Mouse (Mus musculus) intestine, embryonic 16.5 days (tissue): Measurements from ENCODE around the gene Tgfbr1. TPM values are rescaled to one million over a fixed set of nuclear protein-coding genes. Genes with fewer than 3 reads are reported as not detected.

Source experiments
- ATAC-seq: fragments of 200-750 bp; cut with Nextera tagmentation; 2 replicates; pipeline ENCODE4 v1.8.0; 2017; ENCODE audit warnings: moderate TSS enrichment, moderate library complexity
- H3K27ac ChIP-seq: fragments of 300-500 bp; sonication (generic); 2 replicates; pipeline ENCODE4 v1.5.1; 2014; ENCODE audit warnings: mild to moderate bottlenecking, low read length
- H3K27me3 ChIP-seq: fragments of 300-500 bp; sonication (generic); replicated peaks from 2 replicates; pipeline ENCODE4 v1.6.1; 2014; ENCODE audit warnings: low read length, control low read depth, mixed read lengths; ENCODE audit not compliant: control insufficient read depth, insufficient read depth
- H3K36me3 ChIP-seq: fragments of 300-500 bp; sonication (generic); 2 replicates; pipeline ENCODE4 v1.6.1; 2014; ENCODE audit warnings: low read length, control low read depth; ENCODE audit not compliant: control insufficient read depth, insufficient read depth
- H3K4me1 ChIP-seq: fragments of 300-500 bp; sonication (generic); 2 replicates; pipeline ENCODE4 v1.6.1; 2014; ENCODE audit warnings: low read length, control low read depth, mixed read lengths; ENCODE audit not compliant: control insufficient read depth, insufficient read depth
- H3K4me2 ChIP-seq: fragments of 300-500 bp; sonication (generic); 2 replicates; pipeline ENCODE4 v1.6.1; 2014; ENCODE audit warnings: low read depth, low read length, control low read depth
- H3K4me3 ChIP-seq: fragments of 300-500 bp; sonication (generic); 2 replicates; pipeline ENCODE4 v1.5.1; 2014; ENCODE audit warnings: mild to moderate bottlenecking, low read length
- H3K9ac ChIP-seq: fragments of 300-500 bp; sonication (generic); 2 replicates; pipeline ENCODE4 v1.6.1; 2014; ENCODE audit warnings: low read depth, low read length
- H3K9me3 ChIP-seq: fragments of 300-500 bp; sonication (generic); 2 replicates; pipeline ENCODE4 v1.6.1; 2016; ENCODE audit warnings: low read length, control low read depth; ENCODE audit not compliant: control insufficient read depth
- WGBS: fragments of 180-500 bp; shearing (Covaris S2); extraction: QIAGEN DNeasy Blood & Tissue Kit; methylation state at CpG from one replicate; pipeline ENCODE4 v1.1.7; 2014; 5-methylcytosine and 5-hydroxymethylcytosine counted together
- polyA plus RNA-seq: library from polyadenylated mRNA; unstranded; fragments of >200 nt; fragmentation: Nextera tagmentation; extraction: Ambion mirVana; gene quantifications from 2 replicates; pipeline ENCODE4 v1.2.1, GENCODE M21; 2015

Tgfbr1 gene
- polyA plus RNA-seq, 1 experiment from 2014 or later: 17.5 TPM

DNA sequence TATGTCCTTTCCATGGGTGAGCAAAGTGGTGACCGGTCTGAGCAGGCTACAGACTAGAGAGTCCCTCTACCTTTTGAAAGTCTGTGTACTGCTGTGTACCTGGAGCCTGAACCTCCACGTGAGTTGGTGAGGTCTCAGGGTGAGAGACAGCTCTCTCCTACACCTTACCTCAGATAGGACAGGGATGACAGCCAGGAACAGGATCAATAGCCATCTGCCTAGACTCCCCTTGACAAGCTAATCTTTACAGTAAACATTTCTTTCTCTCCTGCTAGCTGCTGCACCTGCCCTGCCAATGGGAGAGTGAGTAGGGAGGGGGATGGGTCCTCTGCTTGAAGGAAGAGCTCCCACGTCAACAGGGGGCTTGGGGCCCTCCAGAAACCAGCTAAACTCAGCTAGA is 74.6 kb downstream of the Tgfbr1 start:
- ATAC-seq: no peak
- Histone ChIP-seq H3K4me1 (no peaks in the 10 kb centered on the region; the same call in 1 of the 2 replicates), H3K9ac (no peak overlapping the region), H3K27me3 (no peaks in the 10 kb centered on the region), H3K9me3 (no peaks in the 10 kb centered on the region), H3K27ac (no peak overlapping the region), H3K4me2 (no peak overlapping the region), H3K36me3 (no peaks in the 10 kb centered on the region), H3K4me3 (no peak overlapping the region)
- 56% methylated on average over 3 of the region's 3 CpGs for WGBS

DNA sequence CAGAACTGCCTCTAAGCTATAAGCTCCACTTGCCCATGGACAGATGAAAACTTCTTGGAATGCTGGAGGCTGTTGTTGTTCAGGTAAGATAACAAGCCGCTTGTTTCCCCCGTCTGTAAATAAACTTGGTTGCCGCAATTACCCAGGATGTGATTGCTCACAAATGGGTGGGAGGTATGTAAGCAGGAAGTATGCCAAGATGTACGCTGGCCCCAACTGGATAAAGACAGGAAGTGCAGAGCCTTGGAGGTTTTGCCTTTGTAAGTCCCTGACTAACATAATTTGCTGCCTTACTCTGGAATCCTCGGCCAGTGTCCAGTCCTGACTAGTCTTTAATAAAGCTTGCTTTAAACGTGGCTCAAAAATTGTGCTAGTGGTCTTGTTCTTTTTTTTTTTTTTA is 77.5 kb downstream of the Tgfbr1 start:
- Histone ChIP-seq H3K27ac (no peak overlapping the region), H3K4me1 (peaks cover 1% of the 10 kb centered on the region; the same call in 1 of the 2 replicates), H3K9me3 (no peaks in the 10 kb centered on the region), H3K27me3 (peaks cover 5% of the 10 kb centered on the region; the same call in 1 of the 2 replicates), H3K4me2 (no peak overlapping the region), H3K4me3 (no peak overlapping the region), H3K9ac (no peak overlapping the region), H3K36me3 (no peaks in the 10 kb centered on the region)
- 40% methylated on average over 6 of the region's 6 CpGs for WGBS
- ATAC-seq: no peak

DNA sequence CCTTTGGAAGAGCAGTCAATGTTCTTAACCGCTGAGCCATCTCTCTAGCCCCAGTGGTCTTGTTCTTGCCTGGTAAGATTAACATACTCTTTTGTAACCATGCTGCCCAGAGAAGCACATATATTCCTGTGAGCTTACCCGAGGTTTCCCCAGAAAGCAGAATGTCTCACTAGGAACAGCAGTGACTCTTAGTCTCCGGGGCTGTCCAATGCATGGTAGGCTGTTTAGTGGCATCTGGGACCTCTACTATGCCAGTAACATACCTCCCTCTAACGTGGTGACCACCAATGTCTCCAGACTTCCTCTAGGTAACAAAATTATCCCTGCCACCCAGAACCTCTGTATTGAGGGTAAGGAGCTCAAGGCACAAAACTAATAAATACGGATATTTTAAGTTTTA is 78.1 kb downstream of the Tgfbr1 start:
- peaks cover 6% of the 10 kb centered on the region for H3K4me1 ChIP-seq
- no peak overlapping the region for H3K4me2 ChIP-seq
- H3K9ac ChIP-seq: no peak overlapping the region
- peaks cover 5% of the 10 kb centered on the region; the same call in 1 of the 2 replicates for H3K27me3 ChIP-seq
- 83% methylated on average over 5 of the region's 5 CpGs for WGBS
- H3K36me3 ChIP-seq: no peaks in the 10 kb centered on the region
- no peak for ATAC-seq
- no peak overlapping the region for H3K4me3 ChIP-seq
- H3K9me3 ChIP-seq: no peaks in the 10 kb centered on the region
- no peak overlapping the region for H3K27ac ChIP-seq

DNA sequence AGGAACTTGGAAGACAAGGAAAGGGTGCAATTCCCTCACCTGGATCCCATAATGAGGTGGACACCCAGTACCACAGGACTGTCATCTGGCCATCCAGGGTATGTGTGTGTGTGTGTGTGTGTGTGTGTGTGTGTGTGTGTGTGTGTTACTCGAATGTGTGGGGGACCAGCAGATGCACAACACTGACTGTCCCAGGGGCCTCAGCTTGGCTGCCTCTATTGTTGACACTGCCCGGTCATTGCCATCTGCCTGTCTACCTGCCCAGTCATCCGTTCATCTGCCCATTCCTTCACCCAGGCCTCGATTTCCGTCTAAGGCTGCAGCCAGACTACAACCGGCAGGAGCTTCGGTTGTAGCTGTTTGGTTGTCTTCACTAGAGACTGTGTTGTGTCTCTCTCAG is 79.7 kb downstream of the Tgfbr1 start:
- no peak for ATAC-seq
- WGBS: 87% methylated on average over 7 of the region's 7 CpGs
- peaks cover 16% of the 10 kb centered on the region for H3K4me1 ChIP-seq

DNA sequence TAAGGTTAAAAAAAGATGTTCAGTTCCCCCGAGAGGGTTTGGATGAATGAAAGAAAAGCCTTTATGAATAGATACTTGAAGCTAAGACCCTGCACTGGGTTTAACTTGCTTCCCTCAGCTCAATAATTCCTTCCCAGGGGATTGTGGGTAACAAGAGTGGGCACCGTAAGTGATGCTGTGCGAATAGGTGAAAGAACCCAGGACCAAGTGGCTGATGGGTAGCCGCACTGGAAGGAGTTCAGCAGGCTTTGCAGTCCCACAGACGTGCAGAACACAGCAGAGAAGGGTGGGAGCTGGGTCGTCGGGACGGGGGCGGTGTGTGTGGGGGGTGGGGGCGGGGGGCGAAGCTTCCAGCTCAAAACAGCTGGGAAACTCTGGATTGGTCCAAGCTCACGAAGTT is 82.1 kb downstream of the Tgfbr1 start:
- no peak for ATAC-seq
- no peak overlapping the region for H3K4me2 ChIP-seq
- H3K27ac ChIP-seq: no peak overlapping the region
- H3K9me3 ChIP-seq: no peaks in the 10 kb centered on the region
- no peaks in the 10 kb centered on the region for H3K36me3 ChIP-seq
- peaks cover 5% of the 10 kb centered on the region; the same call in 1 of the 2 replicates for H3K27me3 ChIP-seq
- H3K4me3 ChIP-seq: no peak overlapping the region
- WGBS: 56% methylated on average over 11 of the region's 12 CpGs
- peaks cover 16% of the 10 kb centered on the region for H3K4me1 ChIP-seq
- H3K9ac ChIP-seq: no peak overlapping the region

More for the DNA sequence above, 79.7 kb downstream of the Tgfbr1 start:
- H3K4me2 ChIP-seq: no peak overlapping the region
- H3K4me3 ChIP-seq: no peak overlapping the region
- no peak overlapping the region for H3K27ac ChIP-seq
- H3K27me3 ChIP-seq: peaks cover 5% of the 10 kb centered on the region; the same call in 1 of the 2 replicates
- H3K36me3 ChIP-seq: no peaks in the 10 kb centered on the region
- no peak overlapping the region for H3K9ac ChIP-seq
- no peaks in the 10 kb centered on the region for H3K9me3 ChIP-seq

DNA sequence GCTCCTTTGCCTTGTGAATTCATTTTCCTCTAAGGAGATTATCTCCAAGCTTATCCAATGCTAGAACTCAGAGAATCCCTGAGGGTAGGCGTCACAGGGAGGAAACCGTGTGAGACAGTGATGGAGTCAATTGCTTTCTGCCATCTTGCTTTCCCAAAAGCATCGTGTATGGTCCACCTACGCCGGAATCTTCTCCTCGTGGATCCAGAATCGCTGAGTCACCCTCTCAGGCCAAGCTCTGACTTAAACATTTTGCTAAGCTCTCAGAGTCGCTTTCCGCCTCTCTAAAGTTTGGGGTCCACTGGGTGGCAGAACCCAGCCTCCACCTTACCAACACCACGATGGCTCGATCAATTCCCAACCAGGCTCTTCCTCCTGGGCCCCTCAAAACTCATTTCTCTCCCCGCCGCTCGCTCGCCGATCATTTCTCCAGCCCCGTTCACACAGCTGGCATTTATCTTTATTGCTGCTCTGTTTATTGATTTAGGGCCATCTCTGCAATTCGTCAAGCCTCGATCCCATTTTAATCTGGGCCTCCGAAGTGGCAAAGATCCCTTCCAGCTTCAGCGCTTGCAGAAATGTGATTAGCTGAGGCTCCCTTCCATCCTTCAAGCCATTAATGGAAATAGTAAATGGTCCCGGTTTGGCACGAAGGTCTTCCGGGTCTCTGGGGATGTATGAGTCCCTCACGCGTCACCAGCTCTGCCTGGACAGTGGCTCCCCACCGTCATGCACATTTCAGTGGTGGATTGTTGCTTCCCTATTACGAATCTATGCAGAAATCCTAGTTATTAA is 82.7 kb downstream of the Tgfbr1 start:
- H3K4me1 ChIP-seq: peaks cover 16% of the 10 kb centered on the region
- peaks cover 5% of the 10 kb centered on the region; the same call in 1 of the 2 replicates for H3K27me3 ChIP-seq
- no peaks in the 10 kb centered on the region for H3K9me3 ChIP-seq
- ATAC-seq: no peak
- H3K4me3 ChIP-seq: peak overlapping the region; percentile 23; the same call in 1 of the 2 replicates
- 26% methylated on average over 28 of the region's 28 CpGs for WGBS
- H3K36me3 ChIP-seq: no peaks in the 10 kb centered on the region
- 0 out of 2 replicates have a peak overlapping the region, but pooled peaks have one; percentile 8 for H3K9ac ChIP-seq
- H3K4me2 ChIP-seq: peak overlapping the region; percentile 47
- no peak overlapping the region for H3K27ac ChIP-seq

DNA sequence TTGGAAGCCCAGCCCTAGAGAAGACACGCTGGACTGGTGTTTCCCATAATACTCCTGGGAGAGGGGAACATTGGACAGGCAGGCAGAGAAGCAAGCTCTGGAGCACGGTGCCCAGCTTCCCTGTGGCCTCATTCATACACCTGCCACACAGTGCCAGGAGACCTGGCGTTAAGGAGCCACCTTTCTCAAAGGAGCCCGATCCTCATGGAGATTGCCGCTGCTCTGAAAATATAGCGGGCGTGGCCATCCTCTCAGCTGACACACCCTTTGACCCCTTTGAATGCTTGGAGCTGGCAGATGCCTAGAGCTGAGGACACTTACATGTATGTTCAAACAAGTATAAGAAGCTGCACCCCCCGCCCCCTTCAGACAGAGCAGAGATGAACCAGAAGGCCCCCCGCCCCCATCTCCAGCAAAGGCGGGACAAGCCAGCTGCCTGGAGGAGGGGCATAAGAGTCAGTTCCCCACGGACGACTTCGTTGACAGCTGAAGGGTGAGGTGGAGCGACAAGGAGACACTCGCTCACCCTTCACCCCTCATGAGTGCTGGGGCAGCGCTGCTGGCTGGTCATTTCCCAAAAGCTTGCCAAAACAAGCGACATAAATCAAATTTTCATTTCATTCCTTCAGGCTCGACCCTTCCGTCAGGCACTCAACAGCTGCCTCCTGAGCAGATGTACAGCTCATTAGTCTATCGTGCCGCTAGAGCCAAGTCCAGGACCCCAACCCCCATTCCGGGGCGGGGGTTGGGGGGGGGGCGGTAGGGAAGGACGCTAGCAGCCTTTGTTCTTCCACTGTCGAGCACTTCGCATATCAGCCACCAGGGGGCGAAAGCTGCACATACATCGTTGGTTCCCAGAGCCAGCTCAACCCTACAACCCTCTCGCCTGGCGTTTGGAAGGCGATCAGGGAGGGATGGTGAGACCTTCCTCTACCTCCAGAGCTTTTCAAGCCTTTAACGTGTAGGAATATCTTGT is 84.6 kb downstream of the Tgfbr1 start:
- peak overlapping the region; percentile 63 for H3K4me3 ChIP-seq
- H3K9me3 ChIP-seq: no peaks in the 10 kb centered on the region
- peak; percentile 81 for ATAC-seq
- peaks cover 5% of the 10 kb centered on the region; the same call in 1 of the 2 replicates for H3K27me3 ChIP-seq
- H3K4me2 ChIP-seq: peak overlapping the region; percentile 99
- WGBS: under 1% methylated on average over 33 of the region's 33 CpGs
- H3K4me1 ChIP-seq: peaks cover 16% of the 10 kb centered on the region
- H3K27ac ChIP-seq: peak overlapping the region; percentile 41
- H3K9ac ChIP-seq: peak overlapping the region; percentile 76
- H3K36me3 ChIP-seq: no peaks in the 10 kb centered on the region

DNA sequence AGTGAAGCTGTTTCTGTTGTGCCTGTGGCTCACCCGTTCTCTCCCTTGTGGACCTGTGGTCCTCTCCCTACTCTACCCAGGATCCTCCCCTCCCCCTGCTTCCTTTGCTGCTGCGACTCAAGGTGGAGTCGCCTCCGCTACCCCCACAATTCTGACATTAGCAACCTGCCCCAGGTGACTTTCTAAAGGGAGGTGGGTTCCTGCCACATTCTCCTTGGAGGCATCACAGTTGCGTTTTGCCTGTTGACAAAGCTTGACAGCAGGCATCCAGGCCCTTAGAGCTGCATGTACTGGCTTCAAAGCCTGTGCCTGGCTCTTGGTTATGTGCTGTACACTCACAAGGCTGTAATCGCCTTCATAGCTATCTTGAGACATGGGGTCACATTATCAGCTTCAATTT is 85.9 kb downstream of the Tgfbr1 start:
- Histone ChIP-seq H3K9me3 (no peaks in the 10 kb centered on the region), H3K4me2 (no peak overlapping the region), H3K27me3 (peaks cover 5% of the 10 kb centered on the region; the same call in 1 of the 2 replicates), H3K36me3 (no peaks in the 10 kb centered on the region), H3K4me1 (peaks cover 16% of the 10 kb centered on the region), H3K4me3 (no peak overlapping the region), H3K27ac (no peak overlapping the region), H3K9ac (no peak overlapping the region)
- no peak for ATAC-seq
- WGBS: 76% methylated on average over 6 of the region's 6 CpGs

DNA sequence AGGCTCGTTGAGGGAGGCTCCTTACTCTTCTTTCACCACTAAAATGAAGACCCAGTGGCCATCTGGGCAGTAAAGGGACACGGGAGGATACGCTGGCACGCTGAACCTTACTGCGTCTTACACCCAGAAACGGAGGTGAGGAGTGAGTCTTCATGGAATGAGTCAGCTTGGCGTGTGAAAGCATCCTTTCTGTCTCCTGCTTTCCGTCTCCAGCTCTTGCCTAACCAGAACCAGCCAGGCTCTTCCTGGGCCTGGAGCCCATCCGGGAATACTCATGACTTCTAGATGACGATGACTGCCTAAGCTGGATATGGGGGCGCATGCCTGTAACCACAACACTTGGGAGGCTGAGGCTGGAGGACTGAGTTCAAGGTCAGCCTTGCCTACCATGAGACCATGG is 87.9 kb downstream of the Tgfbr1 start:
- 89% methylated on average over 11 of the region's 11 CpGs for WGBS
- Histone ChIP-seq H3K9me3 (no peaks in the 10 kb centered on the region), H3K4me2 (no peak overlapping the region), H3K9ac (no peak overlapping the region), H3K27ac (no peak overlapping the region), H3K4me3 (no peak overlapping the region), H3K4me1 (peaks cover 11% of the 10 kb centered on the region; the same call in 1 of the 2 replicates), H3K27me3 (no peaks in the 10 kb centered on the region), H3K36me3 (no peaks in the 10 kb centered on the region)
- no peak for ATAC-seq
